Mouse (Mus musculus) embryonic facial prominence, embryonic 11.5 days (tissue): Measurements from ENCODE around the gene Hpcal1. TPM values are rescaled to one million over a fixed set of nuclear protein-coding genes. Genes with fewer than 3 reads are reported as not detected.

ENCODE experiments used
- ATAC-seq: fragments of 200-750 bp; cut with Nextera tagmentation; replicated peaks from 2 replicates; pipeline ENCODE4 v1.8.0; 2017; ENCODE audit warnings: low read depth; ENCODE audit not compliant: insufficient number of reproducible peaks, low FRiP score, low TSS enrichment
- DNase-seq: peaks from one replicate; pipeline ENCODE4 v3.0.0-alpha.2; 2015; ENCODE audit warnings: low spot score
- H3K27ac ChIP-seq: fragments of 300-500 bp; sonication (generic); replicated peaks from 2 replicates; pipeline ENCODE4 v1.5.1; 2014; ENCODE audit warnings: mild to moderate bottlenecking, low read depth, low read length, control low read depth
- H3K27me3 ChIP-seq: fragments of 300-500 bp; sonication (generic); 2 replicates; pipeline ENCODE4 v1.6.1; 2014; ENCODE audit warnings: mild to moderate bottlenecking, low read length, moderate library complexity, mixed read lengths; ENCODE audit not compliant: control insufficient read depth, insufficient read depth
- H3K36me3 ChIP-seq: fragments of 300-500 bp; sonication (generic); replicated peaks from 2 replicates; pipeline ENCODE4 v1.6.1; 2014; ENCODE audit warnings: low read depth, mild to moderate bottlenecking, low read length, moderate library complexity, mixed read lengths; ENCODE audit not compliant: control insufficient read depth, insufficient read depth
- H3K4me1 ChIP-seq: fragments of 300-500 bp; sonication (generic); 2 replicates; pipeline ENCODE4 v1.6.1; 2014; ENCODE audit warnings: low read length, mixed read lengths; ENCODE audit not compliant: control insufficient read depth, insufficient read depth
- H3K4me2 ChIP-seq: fragments of 300-500 bp; sonication (generic); 2 replicates; pipeline ENCODE4 v1.6.1; 2014; ENCODE audit warnings: low read depth, mild to moderate bottlenecking, control low read depth, low read length, moderate library complexity
- H3K4me3 ChIP-seq: fragments of 300-500 bp; sonication (generic); 2 replicates; pipeline ENCODE4 v1.5.1; 2014; ENCODE audit warnings: low read depth, low read length, control low read depth
- H3K9ac ChIP-seq: fragments of 300-500 bp; sonication (generic); replicated peaks from 2 replicates; pipeline ENCODE4 v1.6.1; 2014; ENCODE audit warnings: mild to moderate bottlenecking, control low read depth, low read length
- H3K9me3 ChIP-seq: fragments of 300-500 bp; sonication (generic); replicated peaks from 2 replicates; pipeline ENCODE4 v1.6.1; 2016; ENCODE audit warnings: mild to moderate bottlenecking, low read length, inconsistent platforms, mixed read lengths; ENCODE audit not compliant: control insufficient read depth
- WGBS: fragments of 180-500 bp; shearing (Covaris S2); extraction: QIAGEN DNeasy Blood & Tissue Kit; methylation state at CpG from one replicate; pipeline ENCODE4 v1.1.7; 2014; 5-methylcytosine and 5-hydroxymethylcytosine counted together
- polyA plus RNA-seq: library from polyadenylated mRNA; unstranded; fragments of >200 nt; fragmentation: Nextera tagmentation; extraction: Ambion mirVana; gene quantifications from 2 replicates; pipeline ENCODE4 v1.2.1, GENCODE M21; 2014

Gene Hpcal1
- polyA plus RNA-seq, 1 experiment from 2014 or later, result 35.1 TPM

DNA sequence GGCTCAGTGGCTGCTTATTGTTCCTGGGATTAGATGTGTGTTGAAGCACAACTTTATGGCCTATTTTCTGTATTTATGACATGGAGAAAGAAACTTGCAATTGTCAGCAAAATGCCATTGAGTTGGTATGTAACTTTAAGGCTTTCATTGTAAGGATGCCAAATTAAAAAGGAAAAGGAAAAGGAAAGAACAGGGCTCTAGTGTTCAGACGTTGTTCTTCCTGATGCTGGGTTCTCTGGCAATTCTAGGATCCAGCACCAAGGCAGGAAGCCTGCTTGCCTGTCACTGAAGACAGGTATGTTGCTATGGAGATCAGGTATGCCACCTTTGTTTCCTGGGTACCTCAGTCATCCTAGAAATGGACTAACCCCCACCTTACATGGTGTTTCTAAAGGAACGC lies 11.1 kb downstream of the Hpcal1 start:
- Histone ChIP-seq H3K9me3 (no peaks in the 10 kb centered on the region), H3K4me3 (no peak overlapping the region), H3K27ac (no peak overlapping the region), H3K4me1 (peaks cover 2% of the 10 kb centered on the region; the same call in 1 of the 2 replicates), H3K4me2 (no peak overlapping the region), H3K9ac (no peak overlapping the region), H3K27me3 (no peaks in the 10 kb centered on the region), H3K36me3 (no peaks in the 10 kb centered on the region)
- ATAC-seq, result no peak
- 73% methylated on average over 2 of the region's 2 CpGs for WGBS
- DNase-seq, result no peak

- Histone ChIP-seq H3K4me2 (no peak overlapping the region), H3K9ac (no peak overlapping the region), H3K27ac (no peak overlapping the region), H3K27me3 (no peaks in the 10 kb centered on the region), H3K4me3 (no peak overlapping the region), H3K4me1 (peaks cover 2% of the 10 kb centered on the region; the same call in 1 of the 2 replicates), H3K36me3 (no peaks in the 10 kb centered on the region), H3K9me3 (no peaks in the 10 kb centered on the region)
- DNase-seq, result no peak
- no peak for ATAC-seq
- WGBS, result 79% methylated on average over 9 of the region's 9 CpGs
These were observed 11.7 kb downstream of the Hpcal1 start for GRCm38 (mm10) chr12:17702257-17702943.

DNA sequence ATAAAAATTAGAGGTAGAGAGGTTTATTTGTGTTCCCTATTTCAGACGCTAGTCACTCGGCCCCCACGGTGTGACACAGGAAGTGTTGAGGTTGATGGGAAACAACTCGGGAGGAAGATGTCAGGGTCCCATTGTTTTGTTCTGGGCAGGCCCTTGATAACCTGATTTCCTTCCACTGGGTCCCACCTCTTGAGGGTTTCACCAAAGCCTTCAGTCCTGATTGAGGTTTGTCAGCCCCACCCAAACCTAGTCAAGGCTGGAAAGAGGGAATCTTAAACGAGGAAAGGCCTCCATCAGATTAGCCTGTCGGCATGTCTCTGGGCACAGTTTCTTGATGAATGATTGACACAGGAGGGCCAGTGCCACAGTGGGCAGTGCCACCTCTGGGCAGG lies 12.3 kb downstream of the Hpcal1 start:
- Histone ChIP-seq H3K9me3 (no peaks in the 10 kb centered on the region), H3K4me2 (no peak overlapping the region), H3K9ac (no peak overlapping the region), H3K4me3 (no peak overlapping the region), H3K36me3 (no peaks in the 10 kb centered on the region), H3K27ac (no peak overlapping the region), H3K27me3 (no peaks in the 10 kb centered on the region), H3K4me1 (peaks cover 2% of the 10 kb centered on the region; the same call in 1 of the 2 replicates)
- 64% methylated on average over 6 of the region's 6 CpGs for WGBS
- no peak for DNase-seq
- ATAC-seq, result no peak

- DNase-seq, result no peak
- H3K4me1 ChIP-seq, result peaks cover 2% of the 10 kb centered on the region; the same call in 1 of the 2 replicates
- no peak for ATAC-seq
- 93% methylated on average over 3 of the region's 3 CpGs for WGBS
- no peaks in the 10 kb centered on the region for H3K9me3 ChIP-seq
- no peak overlapping the region for H3K4me3 ChIP-seq
- no peaks in the 10 kb centered on the region for H3K36me3 ChIP-seq
- H3K27ac ChIP-seq, result no peak overlapping the region
- H3K4me2 ChIP-seq, result no peak overlapping the region
- no peak overlapping the region for H3K9ac ChIP-seq
- H3K27me3 ChIP-seq, result no peaks in the 10 kb centered on the region
These were observed 13.2 kb downstream of the Hpcal1 start for GRCm38 (mm10) chr12:17703866-17704265.

DNA sequence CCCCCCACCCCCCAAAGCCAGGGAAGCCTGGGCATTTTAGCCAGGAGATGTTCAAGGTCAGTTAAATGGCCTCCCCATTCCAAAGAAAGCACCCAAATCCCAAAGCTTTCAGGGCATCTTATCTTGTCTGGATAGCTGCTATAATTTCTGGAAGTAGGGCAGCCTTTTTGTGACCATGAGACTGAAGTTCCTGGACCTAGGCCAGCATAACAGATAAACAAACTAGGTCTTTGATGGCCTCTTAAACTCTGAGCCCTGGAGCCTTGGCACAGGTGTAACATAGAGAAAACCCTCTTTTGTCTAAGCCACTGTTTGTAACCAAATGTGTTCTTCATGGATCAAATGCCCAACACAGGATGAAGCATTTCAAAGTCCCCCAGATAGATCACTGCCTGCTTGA lies 16.8 kb downstream of the Hpcal1 start:
- ATAC-seq, result no peak
- H3K4me2 ChIP-seq, result no peak overlapping the region
- DNase-seq, result no peak
- H3K27me3 ChIP-seq, result no peaks in the 10 kb centered on the region
- H3K9me3 ChIP-seq, result no peaks in the 10 kb centered on the region
- no peak overlapping the region for H3K9ac ChIP-seq
- no peak overlapping the region for H3K4me3 ChIP-seq
- H3K27ac ChIP-seq, result no peak overlapping the region
- no peaks in the 10 kb centered on the region; the same call in 1 of the 2 replicates for H3K36me3 ChIP-seq
- peaks cover 3% of the 10 kb centered on the region for H3K4me1 ChIP-seq

GRCm38 (mm10) chr12:17709451-17709850 lies 18.8 kb downstream of the Hpcal1 start:
- no peak overlapping the region for H3K4me3 ChIP-seq
- H3K27me3 ChIP-seq, result no peaks in the 10 kb centered on the region
- no peak overlapping the region for H3K4me2 ChIP-seq
- no peak overlapping the region for H3K27ac ChIP-seq
- 22% methylated on average over 4 of the region's 4 CpGs for WGBS
- no peaks in the 10 kb centered on the region for H3K9me3 ChIP-seq
- peak; percentile 45 for DNase-seq
- ATAC-seq, result 0 out of 2 replicates have a peak, but pooled peaks have one; percentile 49
- H3K4me1 ChIP-seq, result peaks cover 3% of the 10 kb centered on the region
- H3K36me3 ChIP-seq, result no peaks in the 10 kb centered on the region; the same call in 1 of the 2 replicates
- no peak overlapping the region for H3K9ac ChIP-seq

- Histone ChIP-seq H3K4me3 (no peak overlapping the region), H3K9ac (no peak overlapping the region), H3K4me1 (peaks cover 3% of the 10 kb centered on the region), H3K27me3 (no peaks in the 10 kb centered on the region), H3K36me3 (no peaks in the 10 kb centered on the region; the same call in 1 of the 2 replicates), H3K4me2 (no peak overlapping the region), H3K9me3 (no peaks in the 10 kb centered on the region), H3K27ac (no peak overlapping the region)
- DNase-seq (peak; percentile 61), ATAC-seq (no peak)
- WGBS, result 49% methylated on average over 17 of the region's 17 CpGs
These were observed 19.5 kb downstream of the Hpcal1 start for GRCm38 (mm10) chr12:17709926-17710746.

DNA sequence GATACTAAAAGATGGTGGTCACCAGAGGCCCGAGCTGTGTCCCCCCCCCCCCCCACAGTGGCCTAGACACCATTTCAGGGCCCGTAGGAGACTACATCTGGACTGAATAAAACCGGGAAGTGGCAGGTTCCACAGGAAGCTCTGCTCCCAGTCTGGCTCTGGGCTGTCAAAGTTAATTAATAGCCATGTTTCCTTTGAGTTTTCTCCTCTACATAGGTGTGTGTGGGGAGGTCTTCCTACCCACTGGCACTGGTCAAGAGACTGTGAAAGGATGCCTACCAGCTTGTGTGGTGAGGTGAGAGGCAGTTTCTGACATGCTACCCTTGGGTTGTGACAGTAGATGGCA lies 20.1 kb downstream of the Hpcal1 start:
- 17% methylated on average over 3 of the region's 3 CpGs for WGBS
- ATAC-seq, result no peak

More for the DNA sequence above, 20.1 kb downstream of the Hpcal1 start:
- Histone ChIP-seq H3K9me3 (no peaks in the 10 kb centered on the region), H3K4me1 (peaks cover 3% of the 10 kb centered on the region), H3K4me2 (no peak overlapping the region), H3K9ac (no peak overlapping the region), H3K36me3 (no peaks in the 10 kb centered on the region; the same call in 1 of the 2 replicates), H3K27me3 (no peaks in the 10 kb centered on the region), H3K4me3 (no peak overlapping the region), H3K27ac (no peak overlapping the region)
- DNase-seq, result peak; percentile 63
